Mouse (Mus musculus) T-cell, adult 2 months (primary cell): ENCODE data around the gene Kif1b.
A peak's percentile ranks its signal among the peaks of the same experiment; 100 is the strongest.
"Not testable (repeated sequence)": the region's sequence is repeated elsewhere in the genome, so short reads cannot be mapped to it uniquely, and the experiment has no call there.

Experiments
- DNase-seq: peaks from one replicate; pipeline ENCODE4 v3.0.0; 2022; ENCODE audit warnings: low spot score

Kif1b gene

DNA sequence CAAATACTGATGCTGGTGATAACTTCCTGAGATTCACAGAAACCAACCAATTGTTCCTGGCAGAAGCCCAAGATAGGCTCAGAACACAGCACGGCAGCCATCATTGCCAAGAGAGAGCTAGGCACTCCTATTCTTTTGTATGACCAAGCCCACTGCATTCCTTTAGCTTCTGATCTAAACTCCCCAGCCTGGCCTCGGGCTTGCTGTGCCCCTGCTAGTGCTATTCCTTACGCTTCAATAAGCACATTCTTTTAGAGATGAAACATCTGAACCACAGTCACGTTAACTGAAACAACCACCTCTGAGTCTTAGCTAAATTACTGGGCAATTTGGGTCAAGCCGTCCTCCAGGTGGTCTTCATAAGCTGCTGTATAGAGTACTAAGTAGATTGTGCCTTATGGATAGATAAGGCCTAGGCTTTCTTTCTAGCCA is 87.4 kb downstream of the Kif1b start:
- no peak for DNase-seq

DNA sequence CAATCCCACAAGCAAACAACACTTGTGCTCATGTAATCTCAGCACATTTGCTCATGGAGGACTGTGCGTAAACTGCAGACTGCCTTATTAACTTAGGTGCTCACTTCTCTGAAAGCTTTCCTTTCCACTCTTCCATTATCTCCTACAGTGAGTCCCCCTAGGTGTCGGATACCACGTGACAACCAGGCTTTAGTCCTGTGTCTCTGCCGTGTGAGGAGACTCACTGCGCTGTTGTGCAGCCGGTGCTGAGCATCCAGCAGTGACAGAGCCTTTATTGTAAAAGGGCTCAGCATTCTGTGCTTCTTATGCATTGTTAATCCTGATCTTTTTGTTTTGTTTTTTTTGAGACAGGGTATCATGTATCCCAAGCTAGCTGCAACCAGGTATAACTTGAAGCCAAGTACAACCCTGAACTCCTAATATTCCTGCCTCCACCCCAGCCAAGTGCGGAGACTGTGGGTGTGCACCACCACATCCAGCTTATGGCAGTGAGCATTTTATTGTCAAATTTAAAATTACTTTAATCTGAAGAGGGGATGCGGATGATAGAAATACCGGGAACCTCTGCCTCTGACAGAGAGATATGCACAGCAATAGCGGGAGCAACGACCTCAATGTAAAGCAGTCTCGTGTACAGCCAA is 88.0 kb downstream of the Kif1b start:
- no peak for DNase-seq

- DNase-seq = no peak
These were observed 89.0 kb downstream of the Kif1b start for GRCm38 (mm10) chr4:149218476-149218875.

DNA sequence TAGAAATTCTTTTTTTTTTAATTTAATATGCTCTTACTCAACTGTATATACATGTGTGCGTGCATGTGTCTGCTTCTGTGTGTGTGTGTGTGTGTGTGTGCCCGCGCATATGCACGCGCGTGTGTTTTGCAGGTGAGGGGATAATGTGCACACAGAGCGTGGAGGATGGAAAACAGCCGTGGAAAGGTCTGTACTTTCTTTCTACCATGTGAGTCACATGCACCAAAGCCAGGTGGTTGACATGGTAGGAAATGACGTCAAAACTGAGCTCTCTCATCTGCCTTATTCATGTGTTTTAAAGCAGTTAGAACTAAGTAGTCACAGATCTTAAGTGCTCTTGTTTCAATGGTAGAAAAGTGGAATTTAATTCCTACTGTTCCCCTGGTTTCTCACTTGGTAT is 91.5 kb downstream of the Kif1b start:
- peak; percentile 5 for DNase-seq

- no peak for DNase-seq
These were observed 92.1 kb downstream of the Kif1b start for GRCm38 (mm10) chr4:149215397-149215796.

- DNase-seq = not testable (repeated sequence)
These were observed 93.0 kb downstream of the Kif1b start for GRCm38 (mm10) chr4:149214468-149214867.

DNA sequence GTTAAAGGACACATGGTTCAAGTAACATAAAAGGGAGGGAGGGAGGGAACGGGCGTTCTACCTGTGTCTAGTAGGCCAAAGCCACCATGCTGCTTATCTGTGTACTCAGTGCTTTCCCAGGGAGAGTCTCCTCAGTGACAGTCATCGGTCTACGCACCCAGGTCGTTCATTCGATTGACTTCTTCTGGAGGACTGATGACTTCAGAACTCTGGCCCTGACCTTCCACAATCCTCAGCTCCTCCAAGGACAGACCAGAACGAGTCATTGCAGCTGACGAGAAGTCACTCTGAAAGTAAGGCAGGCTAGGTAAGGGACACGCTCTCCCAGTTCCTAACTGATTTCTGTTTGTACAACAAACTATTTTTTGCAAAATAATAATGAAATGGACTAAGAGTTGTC is 94.0 kb downstream of the Kif1b start:
- DNase-seq = no peak

GRCm38 (mm10) chr4:149211441-149211840 is 96.1 kb downstream of the Kif1b start:
- peak; percentile 4 for DNase-seq

GRCm38 (mm10) chr4:149202467-149202866 is 105.0 kb downstream of the Kif1b start:
- DNase-seq = no peak

- no peak for DNase-seq
These were observed 106.4 kb downstream of the Kif1b start for GRCm38 (mm10) chr4:149201110-149201509.

- no peak for DNase-seq
These were observed 110.3 kb downstream of the Kif1b start for GRCm38 (mm10) chr4:149197180-149197579.

GRCm38 (mm10) chr4:149191103-149191502 is 116.4 kb downstream of the Kif1b start:
- no peak for DNase-seq

- DNase-seq = no peak
These were observed 118.9 kb downstream of the Kif1b start for GRCm38 (mm10) chr4:149188563-149188962.

DNA sequence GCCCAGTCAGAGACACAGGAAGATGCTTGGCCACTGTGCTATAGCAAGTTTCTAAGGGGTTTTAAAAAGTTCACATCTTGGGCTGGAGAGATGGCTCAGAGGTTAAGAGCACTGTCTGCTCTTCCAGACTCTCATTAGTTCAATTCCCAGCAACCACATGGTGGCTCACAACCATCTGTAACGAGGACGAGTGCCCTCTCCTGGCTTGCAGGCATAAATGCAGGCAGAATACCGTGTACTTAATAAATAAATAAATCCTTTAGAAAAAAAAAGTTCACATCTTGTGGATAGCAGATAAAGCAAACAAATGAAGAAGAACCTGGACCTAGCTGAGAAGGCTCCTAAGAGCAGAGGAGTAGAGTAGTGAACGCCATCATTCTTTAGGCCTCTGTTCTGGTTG is 124.7 kb downstream of the Kif1b start:
- DNase-seq = peak; percentile 25

DNA sequence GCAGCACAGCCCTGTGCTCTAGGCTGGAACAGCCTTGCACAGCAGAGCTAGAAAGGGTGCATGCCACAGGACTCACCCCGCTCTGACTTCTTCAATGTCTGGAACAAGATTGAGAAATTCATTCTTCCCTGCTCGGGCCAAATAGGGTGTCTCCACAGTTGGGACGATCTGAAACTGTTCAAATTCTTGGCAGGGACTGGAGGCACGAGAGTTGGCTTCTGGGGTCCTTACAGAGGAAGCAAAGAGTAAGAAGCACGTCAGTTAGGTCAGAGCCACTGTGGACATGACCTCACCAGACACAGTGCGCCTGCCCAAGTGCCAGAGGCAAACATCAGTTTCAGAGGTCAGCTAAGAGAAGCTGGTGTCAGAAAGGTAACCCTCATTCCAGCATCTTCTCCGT is 125.3 kb downstream of the Kif1b start:
- no peak for DNase-seq

DNA sequence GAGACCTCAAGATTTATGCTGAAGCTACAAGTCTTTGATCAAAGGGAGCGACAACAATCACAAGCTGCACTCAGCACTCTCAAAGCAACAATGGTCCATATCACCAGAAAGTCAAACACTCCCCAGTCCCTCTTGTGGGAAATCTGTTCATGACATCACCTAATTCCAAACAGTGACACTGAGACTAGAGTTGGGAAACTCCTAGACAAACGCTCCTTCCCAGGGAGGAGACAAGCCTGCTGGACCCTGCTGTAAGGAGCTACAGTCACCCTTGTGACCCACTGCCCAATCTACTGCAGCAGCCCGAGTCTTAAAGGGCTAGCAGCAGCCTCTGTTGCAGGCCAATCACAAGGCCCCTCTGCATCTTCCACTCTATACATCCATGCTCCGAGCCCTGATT is 127.9 kb downstream of the Kif1b start:
- DNase-seq = no peak

GRCm38 (mm10) chr4:149179160-149179559 is 128.3 kb downstream of the Kif1b start:
- DNase-seq = no peak

- no peak for DNase-seq
These were observed 129.2 kb downstream of the Kif1b start for GRCm38 (mm10) chr4:149178328-149178727.

DNA sequence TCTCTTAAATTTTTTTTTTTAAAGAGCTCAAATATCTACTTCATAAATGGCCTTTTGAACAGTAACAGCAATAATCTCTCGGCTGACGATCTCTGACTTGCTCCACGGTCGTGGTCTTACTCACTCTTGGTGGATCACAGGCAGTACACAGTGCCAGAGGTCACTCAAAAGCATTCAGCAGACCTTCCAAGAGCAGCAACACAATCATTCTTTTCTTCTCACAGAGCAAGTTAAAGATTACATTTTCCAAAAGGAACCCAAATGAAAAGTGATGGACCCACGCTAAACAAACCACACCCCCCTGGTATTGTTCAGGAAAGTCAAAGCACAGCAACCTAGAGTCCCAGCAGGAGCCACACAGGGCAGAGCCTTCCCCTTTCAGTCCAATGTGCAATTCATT is 130.4 kb downstream of the Kif1b start:
- DNase-seq = no peak

DNA sequence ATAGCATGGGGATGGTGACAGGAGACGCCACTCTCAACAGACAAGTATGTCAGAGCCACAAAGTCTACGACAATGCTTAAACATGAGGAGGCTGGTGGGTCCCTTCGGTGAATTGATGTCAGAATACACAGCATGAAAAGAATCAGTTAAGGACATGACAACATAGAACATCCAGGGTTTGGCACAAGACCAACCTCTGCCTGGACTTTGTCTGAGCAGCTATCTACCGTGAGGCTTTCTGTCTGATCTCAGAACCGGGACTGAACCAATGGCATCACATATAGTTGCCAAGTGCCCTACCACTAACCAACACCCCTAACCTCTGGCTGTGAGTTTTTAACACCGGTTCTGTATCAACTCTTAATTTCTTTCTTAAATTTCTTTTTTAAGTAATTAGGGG is 130.8 kb downstream of the Kif1b start:
- DNase-seq = no peak

GRCm38 (mm10) chr4:149173661-149174060 is 133.8 kb downstream of the Kif1b start:
- no peak for DNase-seq

- DNase-seq = no peak
These were observed 134.8 kb downstream of the Kif1b start for GRCm38 (mm10) chr4:149172666-149173065.

- no peak for DNase-seq
These were observed 135.4 kb downstream of the Kif1b start for GRCm38 (mm10) chr4:149172083-149172482.

- no peak for DNase-seq
These were observed 135.9 kb downstream of the Kif1b start for GRCm38 (mm10) chr4:149171581-149171981.
